Mouse (Mus musculus): ENCODE measurements around the gene Egln3. TPM values are rescaled to one million over a fixed set of nuclear protein-coding genes. Genes with fewer than 3 reads are reported as not detected.

The Egln3 gene
- total and polyA plus RNA-seq, 2 experiments from 2014 or later = 12.4 to 56.8 TPM

GRCm38 (mm10) chr12:54162637-54163131 lies 41.0 kb downstream of the Egln3 start:
- peak overlapping the region; percentile 58 for H3K27ac ChIP-seq (ENCODE audit: low read depth)

DNA sequence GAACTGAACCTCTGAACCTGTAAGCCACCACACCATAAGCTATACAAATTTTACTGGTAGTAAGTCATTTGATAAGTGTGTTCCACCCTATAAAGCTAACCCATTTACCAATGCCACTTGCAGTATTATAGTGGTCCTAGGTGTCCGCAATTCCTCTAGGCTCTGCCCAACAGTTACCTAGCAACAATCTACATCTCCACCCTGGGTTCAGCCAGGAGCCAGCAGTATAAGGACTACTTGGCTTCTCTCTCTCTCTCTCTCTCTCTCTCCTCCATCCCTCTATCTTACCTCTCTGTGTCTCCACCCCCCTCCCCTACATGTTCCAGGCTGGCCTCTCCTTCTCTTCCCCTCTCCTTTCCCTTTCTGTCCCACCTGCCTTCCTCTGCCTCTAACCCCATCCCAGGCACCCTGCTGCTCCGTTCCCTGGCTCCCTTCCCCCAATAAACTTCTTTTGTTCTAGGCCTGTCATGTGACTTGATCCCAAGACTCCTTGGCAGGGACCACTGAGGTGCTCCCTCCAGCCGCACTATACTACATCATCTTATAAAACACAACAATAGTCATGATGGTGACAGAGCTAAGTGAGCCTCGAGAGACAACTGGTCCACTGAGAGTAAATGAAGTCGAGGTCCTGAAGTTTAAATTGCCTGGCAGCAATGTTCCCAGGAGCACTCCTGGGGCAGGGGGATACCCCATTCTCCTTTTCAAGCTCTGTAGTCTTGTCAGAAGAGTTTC lies 42.0 kb downstream of the Egln3 start:
- TF ChIP-seq EP300 (IDR thresholded peaks at IDR 0.05; ENCODE audit: low read depth) (no peak), CTCF (IDR thresholded peaks at IDR 0.05; ENCODE audit: low read depth) (no peak)
- DNase-seq (ENCODE audit: low spot score) (no peak), ATAC-seq (ENCODE audit: insufficient read depth, low read depth) (no peak; the same call in 1 of the 2 replicates)
- Histone ChIP-seq H3K4me3 (ENCODE audit: low read depth, low read length) (no peak overlapping the region), H3K27me3 (ENCODE audit: control insufficient read depth, insufficient read depth, low read length) (no peaks in the 10 kb centered on the region), H3K4me1 (ENCODE audit: control insufficient read depth, insufficient read depth) (peaks cover 10% of the 10 kb centered on the region; the same call in 1 of the 2 replicates), H3K36me3 (replicated peaks; ENCODE audit: control insufficient read depth, insufficient read depth, low read length) (no peaks in the 10 kb centered on the region), H3K4me2 (ENCODE audit: low read depth, low read length) (no peak overlapping the region), H3K9ac (replicated peaks; ENCODE audit: low read depth, low read length) (no peak overlapping the region), H3K27ac (ENCODE audit: low read depth) (no peak overlapping the region), H3K9me3 (replicated peaks; ENCODE audit: control insufficient read depth, low read length) (no peaks in the 10 kb centered on the region)
- 45% methylated on average over 5 of the region's 5 CpGs for WGBS

More at GRCm38 (mm10) chr12:54162637-54163131, 41.0 kb downstream of the Egln3 start:
- no peak for TF ChIP-seq CTCF (IDR thresholded peaks at IDR 0.05; ENCODE audit: low read depth)
- TF ChIP-seq EP300 (IDR thresholded peaks at IDR 0.05; ENCODE audit: low read depth) = no peak
- Histone ChIP-seq H3K36me3 (replicated peaks; ENCODE audit: control insufficient read depth, insufficient read depth, low read length) (no peaks in the 10 kb centered on the region), H3K9me3 (replicated peaks; ENCODE audit: control insufficient read depth, low read length) (no peaks in the 10 kb centered on the region), H3K4me2 (ENCODE audit: low read depth, low read length) (peak overlapping the region; percentile 86), H3K4me3 (ENCODE audit: low read depth, low read length) (peak overlapping the region; percentile 45), H3K27me3 (ENCODE audit: control insufficient read depth, insufficient read depth, low read length) (no peaks in the 10 kb centered on the region), H3K4me1 (ENCODE audit: control insufficient read depth, insufficient read depth) (peaks cover 10% of the 10 kb centered on the region; the same call in 1 of the 2 replicates), H3K9ac (replicated peaks; ENCODE audit: low read depth, low read length) (peak overlapping the region; percentile 43)
- ATAC-seq (ENCODE audit: insufficient read depth, low read depth) = peak; percentile 72
- under 1% methylated on average over 16 of the region's 16 CpGs for WGBS
- DNase-seq (ENCODE audit: low spot score) = peak; percentile 62

GRCm38 (mm10) chr12:54160279-54160678 lies 43.4 kb downstream of the Egln3 start:
- TF ChIP-seq CTCF (IDR thresholded peaks at IDR 0.05; ENCODE audit: low read depth) (no peak), EP300 (IDR thresholded peaks at IDR 0.05; ENCODE audit: low read depth) (no peak)
- Histone ChIP-seq H3K4me2 (ENCODE audit: low read depth, low read length) (no peak overlapping the region), H3K27me3 (ENCODE audit: control insufficient read depth, insufficient read depth, low read length) (no peaks in the 10 kb centered on the region), H3K4me1 (ENCODE audit: control insufficient read depth, insufficient read depth) (peaks cover 10% of the 10 kb centered on the region; the same call in 1 of the 2 replicates), H3K9me3 (replicated peaks; ENCODE audit: control insufficient read depth, low read length) (0 out of 2 replicates have a peak, but pooled peaks cover 3% of the 10 kb centered on the region), H3K27ac (ENCODE audit: low read depth) (no peak overlapping the region), H3K4me3 (ENCODE audit: low read depth, low read length) (no peak overlapping the region), H3K36me3 (replicated peaks; ENCODE audit: control insufficient read depth, insufficient read depth, low read length) (no peaks in the 10 kb centered on the region), H3K9ac (replicated peaks; ENCODE audit: low read depth, low read length) (no peak overlapping the region)
- 65% methylated on average over 2 of the region's 2 CpGs for WGBS
- ATAC-seq (ENCODE audit: insufficient read depth, low read depth) (no peak), DNase-seq (ENCODE audit: low spot score) (no peak)

DNA sequence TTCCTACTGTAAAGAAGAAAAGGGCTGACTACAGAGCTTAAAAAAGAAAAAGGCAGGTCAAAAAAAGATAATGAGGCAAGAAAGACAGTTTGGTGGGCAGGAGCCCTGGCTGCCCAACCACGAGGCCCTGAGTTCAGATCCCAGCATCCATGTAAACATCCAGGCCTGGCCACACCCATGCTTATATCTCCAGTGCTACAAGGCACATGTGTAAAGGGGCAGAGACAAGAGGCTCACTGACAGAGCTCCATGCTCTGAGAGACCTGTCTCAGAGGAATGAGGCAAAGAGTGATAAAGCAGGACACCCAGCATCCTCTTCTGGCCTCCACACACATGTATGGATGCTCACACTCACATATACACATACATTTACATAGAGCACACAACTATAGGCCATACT lies 48.9 kb downstream of the Egln3 start:
- H3K27me3 ChIP-seq (ENCODE audit: control insufficient read depth, insufficient read depth, low read length) = no peaks in the 10 kb centered on the region
- no peak for TF ChIP-seq EP300 (IDR thresholded peaks at IDR 0.05; ENCODE audit: low read depth)
- TF ChIP-seq CTCF (IDR thresholded peaks at IDR 0.05; ENCODE audit: low read depth) = no peak
- H3K4me3 ChIP-seq (ENCODE audit: low read depth, low read length) = no peak overlapping the region
- ATAC-seq (ENCODE audit: insufficient read depth, low read depth) = no peak
- no peak overlapping the region for H3K9ac ChIP-seq (replicated peaks; ENCODE audit: low read depth, low read length)
- 71% methylated on average over 1 of the region's 1 CpGs for WGBS
- H3K4me1 ChIP-seq (ENCODE audit: control insufficient read depth, insufficient read depth) = no peaks in the 10 kb centered on the region
- H3K27ac ChIP-seq (ENCODE audit: low read depth) = no peak overlapping the region
- no peaks in the 10 kb centered on the region for H3K36me3 ChIP-seq (replicated peaks; ENCODE audit: control insufficient read depth, insufficient read depth, low read length)
- H3K4me2 ChIP-seq (ENCODE audit: low read depth, low read length) = no peak overlapping the region
- no peak for DNase-seq (ENCODE audit: low spot score)
- H3K9me3 ChIP-seq (replicated peaks; ENCODE audit: control insufficient read depth, low read length) = 0 out of 2 replicates have a peak, but pooled peaks cover 3% of the 10 kb centered on the region

DNA sequence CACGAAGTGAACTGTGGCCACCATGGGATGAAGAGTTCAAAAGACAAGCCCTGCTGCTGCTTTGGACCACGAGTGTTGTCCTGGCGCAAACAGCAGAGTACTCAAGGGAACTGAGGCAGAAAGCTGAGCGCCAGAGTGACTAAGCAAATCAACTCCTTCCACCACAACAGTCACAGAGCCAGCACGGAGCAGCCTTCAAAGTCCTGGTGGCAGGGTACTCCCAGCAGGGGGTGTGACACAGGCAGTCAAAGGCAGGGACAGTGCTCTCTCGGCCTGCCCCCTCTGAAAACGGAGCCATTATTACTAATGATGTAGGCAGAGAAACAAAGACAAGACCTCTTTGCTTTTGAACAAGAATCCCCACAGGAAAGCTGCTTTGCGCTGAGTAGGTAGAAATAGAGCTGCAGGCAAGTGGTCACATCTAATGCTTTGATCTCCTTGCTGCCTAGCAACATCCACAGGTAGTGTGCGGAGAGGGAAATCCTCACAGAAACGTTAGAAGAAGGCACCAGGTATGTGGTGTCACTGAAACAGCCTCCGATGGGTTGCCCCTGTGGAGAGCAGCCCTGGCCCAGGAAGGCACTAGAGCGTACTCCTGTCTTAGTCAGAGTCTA lies 56.6 kb downstream of the Egln3 start:
- no peaks in the 10 kb centered on the region for H3K4me1 ChIP-seq (ENCODE audit: control insufficient read depth, insufficient read depth)
- no peak overlapping the region for H3K27ac ChIP-seq (ENCODE audit: low read depth)
- no peak overlapping the region for H3K9ac ChIP-seq (replicated peaks; ENCODE audit: low read depth, low read length)
- WGBS = 34% methylated on average over 12 of the region's 12 CpGs
- no peaks in the 10 kb centered on the region for H3K36me3 ChIP-seq (replicated peaks; ENCODE audit: control insufficient read depth, insufficient read depth, low read length)
- no peak overlapping the region for H3K4me3 ChIP-seq (ENCODE audit: low read depth, low read length)
- H3K4me2 ChIP-seq (ENCODE audit: low read depth, low read length) = no peak overlapping the region
- DNase-seq (ENCODE audit: low spot score) (no peak), ATAC-seq (ENCODE audit: insufficient read depth, low read depth) (no peak)
- H3K27me3 ChIP-seq (ENCODE audit: control insufficient read depth, insufficient read depth, low read length) = no peaks in the 10 kb centered on the region
- TF ChIP-seq CTCF (IDR thresholded peaks at IDR 0.05; ENCODE audit: low read depth) = no peak
- TF ChIP-seq EP300 (IDR thresholded peaks at IDR 0.05; ENCODE audit: low read depth) = no peak
- H3K9me3 ChIP-seq (replicated peaks; ENCODE audit: control insufficient read depth, low read length) = no peaks in the 10 kb centered on the region
